ENCODE assay signal across 9 mouse cellular contexts in the genomic region with DNA sequence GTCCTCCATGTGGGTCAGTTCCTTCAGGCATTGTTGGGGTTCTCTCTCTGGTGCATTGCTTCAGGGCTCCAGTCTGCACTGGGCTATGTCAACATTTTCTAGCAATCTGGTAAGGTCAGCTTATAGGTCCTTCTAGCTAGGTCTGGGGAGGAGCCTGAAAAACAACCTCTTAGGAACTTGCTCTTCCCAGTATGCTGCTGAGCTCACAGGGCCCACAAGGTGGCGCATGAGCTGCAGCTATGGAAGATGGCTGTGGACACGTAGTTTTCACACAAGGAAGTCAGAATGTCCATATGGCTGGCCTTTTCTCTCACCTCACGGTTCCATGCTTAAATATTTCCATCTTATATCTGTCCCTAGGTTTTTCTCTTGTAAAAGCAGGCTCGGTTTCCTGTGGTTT. TPM values are rescaled to one million over a fixed set of nuclear protein-coding genes. Genes with fewer than 3 reads are reported as not detected.
DNase-seq lines count a peak whose midpoint lies in the region; ATAC-seq and TF ChIP-seq lines count a peak whose summit lies in the region.
"Had no signal": no experiment of that assay in that cellular context is flagged by ENCODE, and none has a peak within 500 bp of the region (broad histone marks: within the 10 kb centered on the region; RNA-seq: fewer than 3 reads in every experiment).

No protein-coding gene starts in this region.

- TF ChIP-seq CTCF in midbrain, postnatal 0 days (IDR thresholded peaks at IDR 0.05): peak; percentile 97

- peak; percentile 77; the same call in 1 of the 2 replicates for ATAC-seq in midbrain, postnatal 0 days (ENCODE audit: low FRiP score)

- no peak overlapping the region for H3K4me3 ChIP-seq in midbrain, postnatal 0 days (ENCODE audit: low read depth, low read length)

- no peaks in the 10 kb centered on the region for H3K4me1 ChIP-seq in midbrain, postnatal 0 days (ENCODE audit: insufficient read depth, low read length)

- H3K9me3 ChIP-seq in midbrain, postnatal 0 days (ENCODE audit: low read length): 0 out of 2 replicates have a peak, but pooled peaks cover 3% of the 10 kb centered on the region

- H3K4me2 ChIP-seq in midbrain, postnatal 0 days (ENCODE audit: low read depth, low read length, poor library complexity, severe bottlenecking): no peak overlapping the region

- H3K9ac ChIP-seq in midbrain, postnatal 0 days (replicated peaks; ENCODE audit: low read length, poor library complexity, severe bottlenecking): no peak overlapping the region

- peak; percentile 5 to 17 for DNase-seq in heart, adult 18-20 months
- no peak for DNase-seq in heart, adult 9 months (ENCODE audit: low spot score in 2 of 2)
- peak; percentile 94 for DNase-seq in brain, adult 2 months (ENCODE audit: low read depth, low spot score)
- peak; percentile 17 for DNase-seq in fibroblast of lung, adult 2 months (ENCODE audit: low read depth)
- peak; percentile 12 for DNase-seq in kidney, adult 11 months
- peak; percentile 15 to 74 for DNase-seq in left cerebral cortex, adult 9 months (ENCODE audit: low spot score in 2 of 2)
- DNase-seq in midbrain, postnatal 0 days (ENCODE audit: low spot score): peak; percentile 85
- DNase-seq in testis, postnatal 10 days (ENCODE audit: low spot score): peak; percentile 80

- no peaks in the 10 kb centered on the region for H3K27me3 ChIP-seq in midbrain, postnatal 0 days (ENCODE audit: insufficient read depth, low read length)

- 5% methylated on average over 4 of the region's 4 CpGs for WGBS in midbrain, postnatal 0 days

- H3K27ac ChIP-seq in midbrain, postnatal 0 days (ENCODE audit: low read depth, low read length): no peak overlapping the region

- no peaks in the 10 kb centered on the region for H3K36me3 ChIP-seq in midbrain, postnatal 0 days (ENCODE audit: insufficient read depth, low read length)

RNA-seq across cellular contexts. Expression of gene Gm7361, which starts 24.8 kb away (rescaled TPM):
- not detected for total RNA-seq in heart, adult 18-20 months (2021)
- 1.1 and 1.4 TPM in 2 replicates for total RNA-seq in midbrain, postnatal 0 days (2014; rRNA removed)
- 0.32 and 0.33 TPM in 2 replicates for polyA plus RNA-seq in midbrain, postnatal 0 days (2015; fragmentation: Nextera tagmentation; extraction: Ambion mirVana)
- polyA plus RNA-seq: liver, embryonic 16.5 days had no signal

Comparison
In these comparisons a context has a peak if more than half of its experiments do, and no peak if none do; other contexts are left out.
1. DNase-seq: peak in heart, adult 18-20 months (2 of 2), brain, adult 2 months (single experiment), fibroblast of lung, adult 2 months (single experiment), kidney, adult 11 months (single experiment), left cerebral cortex, adult 9 months (2 of 2), midbrain, postnatal 0 days (single experiment) and testis, postnatal 10 days (single experiment); none in heart, adult 9 months (0 of 2).